Mouse (Mus musculus) WW6 (cell line): Measurements from ENCODE around the gene Fbxw2.
A peak's percentile ranks its signal among the peaks of the same experiment; 100 is the strongest.
"Not testable (repeated sequence)": the region's sequence is repeated elsewhere in the genome, so short reads cannot be mapped to it uniquely, and the experiment has no call there.

Experiments
- DNase-seq: peaks from one replicate; pipeline ENCODE4 v3.0.0-alpha.2; 2013; ENCODE audit warnings: low read depth, low spot score

Gene Fbxw2

DNA sequence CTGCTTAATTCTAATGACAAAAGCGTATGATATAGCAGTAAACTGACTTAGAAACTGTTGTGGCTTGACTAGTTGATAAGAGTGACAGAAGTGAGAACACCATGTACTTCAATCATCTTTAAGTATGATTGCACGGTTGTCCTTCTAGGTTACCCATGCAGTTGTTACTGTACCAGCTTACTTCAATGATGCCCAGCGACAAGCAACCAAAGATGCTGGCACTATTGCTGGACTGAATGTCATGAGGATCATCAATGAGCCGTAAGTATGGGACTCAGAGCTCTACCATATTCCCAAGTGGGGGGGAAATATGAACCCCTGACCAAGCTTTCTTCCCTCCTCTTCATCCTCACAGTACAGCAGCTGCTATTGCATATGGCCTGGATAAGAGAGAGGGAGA is 52.4 kb downstream of the Fbxw2 start:
- no peak for DNase-seq

DNA sequence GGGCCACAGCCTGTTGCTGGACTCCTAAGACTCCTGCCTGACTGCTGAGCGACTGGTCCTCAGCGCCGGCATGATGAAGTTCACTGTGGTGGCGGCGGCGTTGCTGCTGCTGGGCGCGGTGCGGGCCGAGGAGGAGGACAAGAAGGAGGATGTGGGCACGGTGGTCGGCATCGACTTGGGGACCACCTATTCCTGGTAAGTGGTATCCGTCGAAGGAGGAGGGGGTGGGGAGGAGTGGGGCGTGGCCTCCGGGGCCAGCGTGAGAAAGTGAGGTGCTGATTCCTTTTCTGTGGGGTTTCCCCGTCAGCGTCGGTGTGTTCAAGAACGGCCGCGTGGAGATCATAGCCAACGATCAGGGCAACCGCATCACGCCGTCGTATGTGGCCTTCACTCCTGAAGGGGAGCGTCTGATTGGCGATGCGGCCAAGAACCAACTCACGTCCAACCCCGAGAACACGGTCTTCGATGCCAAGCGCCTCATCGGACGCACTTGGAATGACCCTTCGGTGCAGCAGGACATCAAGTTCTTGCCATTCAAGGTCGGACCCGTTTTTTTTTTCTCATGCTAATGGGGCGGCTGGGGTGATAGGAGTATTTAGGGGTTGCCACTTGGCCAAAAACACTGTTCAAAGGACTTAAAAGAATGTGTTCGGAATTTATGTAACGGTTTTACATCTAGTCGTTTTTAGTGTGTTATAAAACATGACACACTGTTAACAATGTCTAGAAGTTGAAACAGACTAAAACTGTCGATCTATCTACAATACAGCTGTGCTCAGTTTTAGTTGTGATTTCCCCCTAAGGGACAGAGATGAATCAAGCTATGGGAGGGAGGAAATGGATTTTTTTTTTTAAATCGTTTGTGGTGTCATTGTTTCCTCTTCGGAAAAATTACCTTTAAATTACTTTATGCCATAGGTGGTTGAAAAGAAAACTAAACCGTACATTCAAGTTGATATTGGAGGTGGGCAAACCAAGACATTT is 53.6 kb downstream of the Fbxw2 start:
- DNase-seq, result no peak

GRCm38 (mm10) chr2:34771368-34772226 is 54.5 kb downstream of the Fbxw2 start, which contains the start of gene Hspa5:
Hspa5 (plus strand) TSS chr2:34771970.
- DNase-seq, result peak; percentile 98

GRCm38 (mm10) chr2:34770951-34771350 is 55.2 kb downstream of the Fbxw2 start:
- DNase-seq, result no peak

DNA sequence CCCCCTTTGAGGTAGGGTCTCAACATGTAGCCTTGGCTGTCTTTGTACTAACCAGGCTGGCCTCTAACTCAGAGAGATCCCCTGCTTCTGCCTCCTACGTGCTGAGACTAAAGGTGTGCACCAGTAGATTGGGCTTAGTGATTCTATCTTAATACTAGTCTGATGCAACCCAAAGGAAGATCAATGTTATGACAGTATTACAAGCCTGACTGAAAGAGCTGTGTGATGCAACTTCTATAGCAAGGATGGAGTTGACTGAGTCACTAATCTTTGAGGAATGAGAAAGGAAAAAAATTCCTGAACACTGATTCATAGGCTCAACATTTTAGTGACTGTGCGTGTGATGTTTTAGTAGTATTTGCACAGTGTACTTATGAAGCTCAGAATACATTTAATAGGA is 56.1 kb downstream of the Fbxw2 start:
- DNase-seq, result no peak

DNA sequence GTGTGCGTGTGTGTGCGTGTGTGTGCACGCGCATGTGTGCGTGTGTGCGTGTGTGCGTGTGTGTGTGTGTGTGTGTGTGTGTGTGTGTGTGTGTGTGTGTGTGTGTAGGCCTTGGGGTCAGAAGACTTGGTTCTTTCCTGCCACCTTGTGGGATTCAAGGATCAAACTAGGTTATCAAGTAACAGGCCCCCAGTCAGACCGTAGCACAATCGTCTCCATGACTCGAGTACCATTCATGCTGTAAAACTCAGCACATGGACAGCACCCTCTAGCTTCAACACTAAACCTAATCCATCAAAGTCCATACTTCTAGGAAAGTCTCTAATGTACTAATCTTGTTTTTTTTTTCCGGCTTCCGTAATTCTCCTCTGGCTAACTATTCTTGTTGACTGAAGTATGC is 61.3 kb downstream of the Fbxw2 start:
- DNase-seq, result no peak

GRCm38 (mm10) chr2:34762872-34763271 is 63.2 kb downstream of the Fbxw2 start:
- no peak for DNase-seq

DNA sequence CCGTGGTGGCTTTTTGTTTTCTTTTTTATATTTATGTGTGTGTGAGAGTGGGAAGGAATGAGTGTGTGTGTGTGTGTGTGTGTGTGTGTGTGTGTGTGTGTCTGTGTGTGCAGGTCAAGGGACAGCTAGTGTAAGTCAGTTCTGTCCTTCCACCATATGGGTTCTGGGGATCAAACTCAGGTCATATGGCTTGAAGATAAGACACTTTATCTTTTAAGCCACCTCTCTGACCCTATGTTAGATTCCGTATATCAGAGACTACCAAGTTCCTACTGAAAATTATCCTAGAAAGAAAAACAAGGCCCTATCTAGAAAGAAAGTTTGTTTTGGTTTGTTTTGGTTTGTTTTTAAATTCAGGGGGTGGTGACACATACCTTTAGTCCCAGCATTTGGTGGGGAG is 63.9 kb downstream of the Fbxw2 start:
- DNase-seq, result no peak

GRCm38 (mm10) chr2:34761272-34761671 is 64.8 kb downstream of the Fbxw2 start:
- DNase-seq, result not testable (repeated sequence)

DNA sequence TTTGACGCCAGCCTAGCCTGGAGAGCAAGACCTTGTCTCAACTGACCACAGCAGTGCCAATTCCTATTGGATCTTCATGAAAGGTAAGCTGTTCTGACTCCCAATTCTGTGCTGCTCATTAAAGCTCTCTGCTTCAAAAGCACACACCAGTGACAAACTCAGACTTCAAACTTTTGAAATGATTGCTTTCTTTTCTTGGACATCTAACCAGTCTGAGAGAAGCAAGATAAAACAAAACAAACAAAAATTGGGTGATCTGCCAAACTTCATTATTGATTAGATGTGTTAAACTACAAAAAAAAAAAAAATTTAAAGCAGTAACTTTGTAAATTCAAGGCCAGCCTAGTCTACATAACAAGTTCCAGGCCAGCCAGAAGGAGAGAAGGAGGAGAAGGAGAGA is 68.8 kb downstream of the Fbxw2 start:
- DNase-seq, result no peak

GRCm38 (mm10) chr2:34754551-34755358 is 71.4 kb downstream of the Fbxw2 start, which contains the start of gene Gapvd1:
Gapvd1 (minus strand) TSS chr2:34755232.
- DNase-seq, result no peak
